Mouse (Mus musculus): ENCODE results near the gene Zfp27.

Zfp27 gene

GRCm38 (mm10) chr7:29905966-29906681, at the start of gene Zfp27:
Gene Zfp27 (minus strand): TSS chr7:29906572.
- peak; percentile 34 to 42 for DNase-seq (ENCODE audit: low spot score in 2 of 2)

GRCm38 (mm10) chr7:29954731-29955130, 48.4 kb upstream of the Zfp27 start:
- no peak for DNase-seq (ENCODE audit: low spot score in 2 of 2)

- peak; percentile 62 to 74 for DNase-seq (ENCODE audit: low spot score in 2 of 2)
These were observed 47.4 kb upstream of the Zfp27 start, which contains the start of gene Zfp74 for GRCm38 (mm10) chr7:29953513-29954401. Gene Zfp74 (minus strand): TSS chr7:29954089.

- no peak for DNase-seq (ENCODE audit: low spot score in 2 of 2)
These were observed 46.7 kb upstream of the Zfp27 start for GRCm38 (mm10) chr7:29953086-29953485.

- DNase-seq (ENCODE audit: low spot score in 2 of 2): no peak
These were observed 37.8 kb upstream of the Zfp27 start for GRCm38 (mm10) chr7:29944201-29944600.

GRCm38 (mm10) chr7:29943720-29944119, 37.3 kb upstream of the Zfp27 start:
- no peak for DNase-seq (ENCODE audit: low spot score in 2 of 2)

GRCm38 (mm10) chr7:29942740-29943139, 36.4 kb upstream of the Zfp27 start:
- no peak for DNase-seq (ENCODE audit: low spot score in 2 of 2)

- no peak for DNase-seq (ENCODE audit: low spot score in 2 of 2)
These were observed 34.7 kb upstream of the Zfp27 start for GRCm38 (mm10) chr7:29941027-29941426.

- no peak for DNase-seq (ENCODE audit: low spot score in 2 of 2)
These were observed 32.5 kb upstream of the Zfp27 start for GRCm38 (mm10) chr7:29938856-29939255.

GRCm38 (mm10) chr7:29922780-29923179, 16.4 kb upstream of the Zfp27 start:
- DNase-seq (ENCODE audit: low spot score in 2 of 2): no peak

- DNase-seq (ENCODE audit: low spot score in 2 of 2): no peak
These were observed 15.2 kb upstream of the Zfp27 start for GRCm38 (mm10) chr7:29921439-29922093.

GRCm38 (mm10) chr7:29918062-29918453, 11.7 kb upstream of the Zfp27 start:
- DNase-seq (ENCODE audit: low spot score in 2 of 2): no peak

- no peak for DNase-seq (ENCODE audit: low spot score in 2 of 2)
These were observed 11.1 kb upstream of the Zfp27 start for GRCm38 (mm10) chr7:29917371-29918061.

GRCm38 (mm10) chr7:29912172-29912571, 5.8 kb upstream of the Zfp27 start:
- no peak for DNase-seq (ENCODE audit: low spot score in 2 of 2)

- DNase-seq (ENCODE audit: low spot score in 2 of 2): no peak
These were observed 3.9 kb upstream of the Zfp27 start for GRCm38 (mm10) chr7:29910252-29910651.

- peak; percentile 69 to 71 for DNase-seq (ENCODE audit: low spot score in 2 of 2)
These were observed 2.0 kb upstream of the Zfp27 start, which contains the start of gene Zfp383 for GRCm38 (mm10) chr7:29908130-29908950. Gene Zfp383 (plus strand): TSS chr7:29908223.

- no peak for DNase-seq (ENCODE audit: low spot score in 2 of 2)
These were observed 834 bp upstream of the Zfp27 start for GRCm38 (mm10) chr7:29907206-29907605.

- DNase-seq (ENCODE audit: low spot score in 2 of 2): no peak
These were observed 298 bp upstream of the Zfp27 start for GRCm38 (mm10) chr7:29906682-29907058.

- DNase-seq (ENCODE audit: low spot score in 2 of 2): no peak
These were observed 2.3 kb downstream of the Zfp27 start for GRCm38 (mm10) chr7:29904101-29904500.

GRCm38 (mm10) chr7:29898351-29898750, 8.0 kb downstream of the Zfp27 start:
- DNase-seq (ENCODE audit: low spot score in 2 of 2): no peak

- no peak for DNase-seq (ENCODE audit: low spot score in 2 of 2)
These were observed 13.6 kb downstream of the Zfp27 start for GRCm38 (mm10) chr7:29892756-29893155.
